Mouse (Mus musculus) testis, adult 2 months (tissue): ENCODE results near the gene Aldh1a3. TPM values are rescaled to one million over a fixed set of nuclear protein-coding genes. Genes with fewer than 3 reads are reported as not detected.

Experiments
- H3K27ac ChIP-seq: fragments of 200-500 bp; 2 replicates; pipeline ENCODE4 v1.5.1; 2012; ENCODE audit warnings: low read depth, low read length; ENCODE audit not compliant: control insufficient read depth, insufficient read depth
- H3K27me3 ChIP-seq: fragments of 200-500 bp; 2 replicates; pipeline ENCODE4 v1.6.1; 2012; ENCODE audit warnings: mild to moderate bottlenecking, low read length, moderate library complexity; ENCODE audit not compliant: control insufficient read depth, insufficient read depth
- H3K36me3 ChIP-seq: fragments of 200-500 bp; 2 replicates; pipeline ENCODE4 v1.6.1; 2012; ENCODE audit warnings: mild to moderate bottlenecking, low read length; ENCODE audit not compliant: control insufficient read depth, insufficient read depth
- H3K4me1 ChIP-seq: fragments of 200-500 bp; 2 replicates; pipeline ENCODE4 v1.6.1; 2012; ENCODE audit warnings: low read length; ENCODE audit not compliant: control insufficient read depth, insufficient read depth
- H3K4me3 ChIP-seq: fragments of 200-500 bp; 2 replicates; pipeline ENCODE4 v1.5.1; 2012; ENCODE audit warnings: low read depth, mild to moderate bottlenecking, low read length, moderate library complexity, mixed read lengths; ENCODE audit not compliant: control insufficient read depth
- CTCF ChIP-seq: fragments of 200-500 bp; IDR thresholded peaks from 2 replicates; pipeline ENCODE4 v1.5.1; 2012; ENCODE audit warnings: low read depth, mild to moderate bottlenecking, inconsistent platforms, low read length, moderate library complexity; ENCODE audit not compliant: control insufficient read depth, insufficient read depth, insufficient replicate concordance
- POLR2A ChIP-seq: fragments of 200-500 bp; IDR thresholded peaks from 2 replicates; pipeline ENCODE4 v1.6.1; 2012; ENCODE audit warnings: low read depth, mild to moderate bottlenecking, inconsistent platforms, low read length, moderate library complexity; ENCODE audit not compliant: control insufficient read depth
- polyA plus RNA-seq: library from polyadenylated mRNA; depleted of rRNA; stranded (reverse); fragments of >200 nt; gene quantifications from 2 replicates; pipeline ENCODE4 v1.2.3, GENCODE M21; 2012

Gene Aldh1a3
- polyA plus RNA-seq, 1 experiment = 1.6 TPM

DNA sequence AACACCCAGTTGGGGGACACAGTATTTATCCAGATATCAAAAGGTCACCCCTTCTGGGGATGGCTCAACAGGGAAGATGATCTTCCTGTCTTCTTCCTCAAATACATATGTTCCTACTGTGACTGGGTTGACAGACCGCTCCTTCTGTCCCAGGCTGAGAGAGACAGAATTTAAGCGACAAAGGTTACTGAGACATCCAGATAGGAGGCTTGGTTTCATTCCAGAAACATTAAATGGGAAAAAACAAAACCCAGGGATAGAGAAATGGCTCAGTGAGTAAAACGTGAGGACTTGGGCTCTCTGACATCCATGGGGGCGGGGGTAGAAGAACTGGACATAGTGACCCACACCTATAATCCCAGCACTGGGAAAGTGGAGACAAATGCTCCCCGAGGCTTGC is 24.4 kb downstream of the Aldh1a3 start:
- TF ChIP-seq CTCF (no peak), POLR2A (no peak)
- Histone ChIP-seq H3K4me3 (no peak overlapping the region), H3K36me3 (no peaks in the 10 kb centered on the region), H3K4me1 (peaks cover 13% of the 10 kb centered on the region), H3K27me3 (no peaks in the 10 kb centered on the region), H3K27ac (no peak overlapping the region)

DNA sequence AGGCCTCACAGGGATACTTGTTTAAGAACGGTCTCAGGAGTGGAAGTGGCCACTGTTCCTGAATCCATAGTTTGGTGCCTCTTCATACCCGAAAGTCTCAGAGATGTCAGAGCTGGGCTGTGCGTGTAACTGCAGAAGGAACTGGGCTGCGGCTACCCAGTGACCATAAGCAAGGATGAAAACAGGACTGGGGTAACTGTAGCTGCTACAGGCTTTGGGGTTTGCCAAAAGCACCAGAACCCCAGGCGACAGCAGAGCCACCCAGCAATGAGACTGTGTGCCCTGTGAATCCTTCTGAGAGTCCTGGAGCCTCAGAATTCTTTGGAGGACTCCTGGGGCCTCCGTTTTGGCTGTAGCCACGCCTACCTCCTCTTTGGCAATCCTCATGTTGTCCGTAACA is 25.7 kb downstream of the Aldh1a3 start:
- Histone ChIP-seq H3K36me3 (no peaks in the 10 kb centered on the region), H3K4me1 (peaks cover 13% of the 10 kb centered on the region), H3K4me3 (no peak overlapping the region), H3K27ac (no peak overlapping the region), H3K27me3 (no peaks in the 10 kb centered on the region)
- TF ChIP-seq POLR2A = no peak
- no peak for TF ChIP-seq CTCF

DNA sequence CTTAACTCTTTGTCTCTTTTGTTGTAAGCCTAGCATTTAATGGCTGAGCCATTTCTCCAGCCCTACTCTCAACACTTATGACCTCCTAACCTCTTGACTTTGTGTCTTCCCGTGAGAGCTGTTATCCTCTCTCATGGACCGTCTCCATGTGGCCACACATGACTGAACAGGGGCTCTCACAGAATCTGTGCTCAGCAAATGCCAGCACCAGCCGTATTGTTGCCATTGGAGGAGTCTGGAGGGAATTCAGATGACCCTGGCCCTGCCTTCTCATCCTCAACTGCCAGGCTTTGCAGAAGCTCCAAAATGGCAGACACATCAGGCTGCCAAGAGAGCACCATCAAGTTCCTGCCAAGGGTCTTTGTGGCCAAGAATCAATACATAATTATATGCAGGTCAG is 30.0 kb downstream of the Aldh1a3 start:
- TF ChIP-seq POLR2A (no peak), CTCF (no peak)
- no peaks in the 10 kb centered on the region for H3K27me3 ChIP-seq
- no peaks in the 10 kb centered on the region for H3K4me1 ChIP-seq
- no peak overlapping the region for H3K4me3 ChIP-seq
- no peak overlapping the region for H3K27ac ChIP-seq
- H3K36me3 ChIP-seq = no peaks in the 10 kb centered on the region

DNA sequence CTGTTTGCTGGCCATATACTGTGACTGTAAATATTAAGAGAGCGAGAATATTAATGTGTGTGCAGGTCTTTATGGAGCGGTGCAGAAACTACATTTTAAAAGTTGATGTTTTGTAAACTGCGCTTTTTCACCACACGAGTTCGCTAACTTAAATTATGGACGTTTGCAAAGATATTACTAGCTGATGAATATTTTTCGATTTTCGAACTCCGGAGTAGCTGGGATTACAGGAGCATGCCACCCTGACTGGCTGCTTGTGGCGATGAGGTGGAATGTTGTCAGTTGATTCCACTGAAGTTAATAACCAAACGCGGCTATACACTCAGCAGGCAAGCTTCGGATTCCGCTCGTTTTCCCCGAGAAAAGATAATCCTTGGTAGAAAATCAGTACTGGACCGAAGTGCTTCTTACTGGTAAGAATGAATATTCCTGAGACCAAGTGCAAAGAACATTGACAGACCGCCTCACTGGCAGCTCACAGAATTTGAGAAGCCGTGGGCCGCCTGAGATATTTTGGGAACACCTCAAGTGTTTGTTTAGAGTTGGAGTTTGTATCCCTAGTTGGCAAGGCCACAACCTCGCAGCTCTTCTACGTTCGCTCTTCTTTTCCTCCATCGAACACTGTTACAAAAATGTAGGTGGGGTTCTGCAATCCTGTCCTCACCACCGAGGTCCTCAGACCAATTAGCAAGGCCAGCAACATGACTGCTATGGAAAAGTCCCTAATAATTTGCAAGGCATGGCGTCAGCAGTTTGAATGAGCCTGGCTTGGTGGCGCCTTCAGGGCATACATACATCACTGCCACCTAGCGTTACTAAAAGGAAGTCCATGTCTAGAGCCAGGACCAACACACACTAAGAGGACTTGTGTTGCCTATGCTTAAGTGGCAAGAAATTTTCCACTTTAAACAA is 38.4 kb downstream of the Aldh1a3 start:
- no peak for TF ChIP-seq POLR2A
- TF ChIP-seq CTCF = peak; percentile 69; the same call in 1 of the 2 replicates
- peak overlapping the region; percentile 41 for H3K27ac ChIP-seq
- no peaks in the 10 kb centered on the region; the same call in 1 of the 2 replicates for H3K27me3 ChIP-seq
- peaks cover 9% of the 10 kb centered on the region for H3K4me1 ChIP-seq
- no peaks in the 10 kb centered on the region for H3K36me3 ChIP-seq
- H3K4me3 ChIP-seq = peak overlapping the region; percentile 67

DNA sequence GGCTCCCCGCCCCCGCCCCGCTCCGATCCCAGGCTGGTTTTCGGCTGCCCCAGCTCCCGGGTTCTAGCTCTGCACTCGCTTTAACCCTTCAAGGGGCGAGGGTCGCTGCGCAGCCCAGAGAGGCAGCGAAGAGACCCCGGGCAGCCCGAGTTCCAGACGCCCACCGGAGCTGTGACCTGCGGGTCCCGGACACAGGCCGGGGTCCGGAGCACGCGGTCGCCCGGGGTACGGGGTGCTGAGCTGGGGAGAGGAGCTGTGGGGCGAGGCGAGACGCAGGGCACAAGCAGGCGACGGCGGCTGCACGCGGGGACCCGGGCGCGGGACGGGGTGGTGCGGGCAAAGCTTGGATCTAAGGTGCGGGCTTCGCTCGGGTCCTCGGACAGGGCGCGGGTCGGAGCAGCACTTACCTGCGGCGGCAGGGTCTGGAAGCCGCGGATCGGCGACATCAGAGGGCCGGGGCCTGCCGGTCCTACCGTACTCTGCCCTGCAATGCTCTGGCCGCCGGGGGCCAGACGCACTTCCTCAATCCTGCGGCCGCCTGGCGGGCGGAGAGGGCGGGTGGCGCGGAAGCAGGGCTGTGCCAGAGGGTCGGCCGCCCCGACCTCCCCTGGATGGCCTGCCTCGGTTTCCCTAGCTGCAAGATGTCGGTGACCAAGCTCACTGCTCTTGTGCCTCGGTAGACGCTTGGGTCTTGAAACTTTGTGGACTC is 39.4 kb downstream of the Aldh1a3 start, which contains the start of gene Lrrk1:
Lrrk1 (minus strand) TSS at position 538 of the 709 bp plus-strand sequence.
- peaks cover 9% of the 10 kb centered on the region for H3K4me1 ChIP-seq
- H3K27ac ChIP-seq = peak within 1 kb of the TSS; percentile 56
- H3K4me3 ChIP-seq = peak within 1 kb of the TSS; percentile 67
- no peaks in the 10 kb centered on the region for H3K36me3 ChIP-seq
- no peaks in the 10 kb centered on the region; the same call in 1 of the 2 replicates for H3K27me3 ChIP-seq
- TF ChIP-seq POLR2A (peak; percentile 33; the same call in 1 of the 2 replicates), CTCF (no peak)

DNA sequence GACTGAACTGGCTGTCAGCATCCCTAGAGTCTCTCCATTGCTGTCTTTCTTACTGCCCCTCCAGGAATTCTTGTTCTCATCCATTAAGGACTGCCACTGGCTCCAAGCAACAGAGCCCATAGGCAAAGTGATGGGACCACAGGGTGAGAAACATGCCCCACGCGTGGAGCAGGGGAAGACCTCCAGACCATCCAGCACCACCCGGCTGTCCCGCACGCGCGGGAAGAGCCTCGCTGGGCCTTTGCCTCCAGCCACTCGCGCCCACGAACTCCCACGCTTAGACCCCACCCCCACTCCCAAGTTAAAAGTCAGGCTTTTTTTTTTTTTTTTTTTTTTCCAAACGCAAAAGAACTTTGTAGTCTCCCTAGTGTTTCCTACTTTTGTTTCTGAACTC is 39.9 kb downstream of the Aldh1a3 start:
- Histone ChIP-seq H3K27me3 (no peaks in the 10 kb centered on the region; the same call in 1 of the 2 replicates), H3K4me1 (peaks cover 9% of the 10 kb centered on the region), H3K4me3 (peak overlapping the region; percentile 67), H3K36me3 (no peaks in the 10 kb centered on the region), H3K27ac (0 out of 2 replicates have a peak overlapping the region, but pooled peaks have one; percentile 54)
- no peak for TF ChIP-seq POLR2A
- TF ChIP-seq CTCF = no peak

DNA sequence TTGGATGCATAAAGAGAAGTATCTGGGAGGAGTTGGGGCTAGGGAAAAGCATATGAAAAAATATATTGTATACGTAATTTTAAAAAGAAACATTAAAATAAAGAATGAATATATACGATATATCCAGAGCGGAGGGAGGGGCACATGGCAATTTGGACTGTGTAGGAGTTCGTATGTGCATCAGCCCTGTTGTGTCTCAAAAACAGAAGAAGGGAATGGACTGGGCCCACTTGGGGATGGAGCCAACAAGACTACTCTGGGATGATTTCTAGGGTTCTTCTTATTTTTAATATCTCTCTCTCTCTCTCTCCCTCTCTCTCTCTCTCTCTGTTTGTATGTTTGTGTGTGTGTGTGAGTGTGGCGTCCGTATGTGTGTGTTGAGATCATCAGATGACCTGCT is 40.9 kb downstream of the Aldh1a3 start:
- H3K4me1 ChIP-seq = peaks cover 9% of the 10 kb centered on the region
- no peaks in the 10 kb centered on the region for H3K36me3 ChIP-seq
- H3K27ac ChIP-seq = no peak overlapping the region
- H3K27me3 ChIP-seq = no peaks in the 10 kb centered on the region; the same call in 1 of the 2 replicates
- TF ChIP-seq POLR2A (no peak), CTCF (no peak)
- no peak overlapping the region for H3K4me3 ChIP-seq
